Mouse (Mus musculus) lung, postnatal 36 days (tissue): ENCODE data around the gene Nabp2.
A peak's percentile ranks its signal among the peaks of the same experiment; 100 is the strongest.

ENCODE experiments used
- DNase-seq: peaks from one replicate; pipeline ENCODE4 v3.0.0; 2022; ENCODE audit warnings: mixed read lengths

The Nabp2 gene

GRCm38 (mm10) chr10:128429052-128429451 lies 17.8 kb upstream of the Nabp2 start:
- DNase-seq: no peak

DNA sequence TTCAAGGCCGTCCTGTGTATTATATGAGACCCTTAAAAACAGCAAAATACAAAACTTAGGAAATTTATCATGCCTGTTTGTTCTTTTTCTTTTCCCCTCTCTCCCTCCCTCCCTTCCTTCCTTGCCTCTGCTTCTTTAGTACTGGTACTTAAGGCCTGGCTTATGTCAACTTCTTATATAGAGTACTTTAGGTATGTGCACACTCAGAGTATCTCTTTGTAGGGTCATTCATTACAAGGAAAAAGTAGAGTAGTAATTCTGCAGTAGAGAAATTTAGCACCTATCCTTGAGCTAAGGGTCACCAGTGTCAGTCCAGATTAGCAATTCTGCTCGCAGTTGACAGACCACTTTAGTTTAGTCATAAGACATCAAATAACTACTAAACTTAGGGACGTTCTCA lies 14.0 kb upstream of the Nabp2 start:
- no peak for DNase-seq

GRCm38 (mm10) chr10:128424604-128425003 lies 13.3 kb upstream of the Nabp2 start:
- DNase-seq: peak; percentile 14

DNA sequence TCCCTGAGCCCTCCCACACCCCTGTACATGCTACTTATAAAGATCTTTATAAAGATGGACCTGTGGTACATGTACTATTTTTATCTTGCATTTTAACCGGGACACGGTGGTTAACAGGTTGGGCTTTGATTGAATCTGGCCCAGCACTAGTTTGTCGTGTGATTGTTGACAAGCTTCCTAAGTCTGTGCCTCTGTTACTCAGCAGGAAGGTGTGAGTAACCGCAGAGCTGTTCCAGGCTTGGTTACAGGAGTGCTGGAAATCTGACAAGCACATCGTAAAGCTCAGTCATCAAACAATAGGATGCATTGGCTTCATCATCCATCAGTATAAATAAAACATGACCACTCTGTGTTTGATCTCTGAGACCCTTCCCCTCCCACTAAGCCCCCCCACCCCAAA lies 11.1 kb upstream of the Nabp2 start:
- no peak for DNase-seq

DNA sequence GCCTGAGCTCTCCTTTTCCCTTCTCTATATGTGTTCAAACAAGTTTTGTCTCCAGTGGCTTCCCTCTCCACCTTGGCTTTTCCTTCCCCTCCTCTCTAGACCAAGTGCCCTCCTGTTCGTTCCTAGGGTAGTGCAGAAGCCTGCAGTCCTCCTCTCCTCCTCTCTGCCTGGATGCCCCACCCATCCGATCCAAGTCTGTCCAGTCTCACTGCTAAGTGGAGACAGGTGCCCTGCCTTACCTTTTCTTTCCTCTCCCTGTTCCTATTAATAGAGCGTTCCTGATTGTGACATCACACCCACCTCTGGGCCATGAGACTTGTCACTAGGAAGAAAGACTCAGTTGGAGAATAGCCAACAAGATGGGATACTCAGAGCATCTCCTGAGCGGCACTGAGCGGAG lies 3.6 kb upstream of the Nabp2 start:
- no peak for DNase-seq

DNA sequence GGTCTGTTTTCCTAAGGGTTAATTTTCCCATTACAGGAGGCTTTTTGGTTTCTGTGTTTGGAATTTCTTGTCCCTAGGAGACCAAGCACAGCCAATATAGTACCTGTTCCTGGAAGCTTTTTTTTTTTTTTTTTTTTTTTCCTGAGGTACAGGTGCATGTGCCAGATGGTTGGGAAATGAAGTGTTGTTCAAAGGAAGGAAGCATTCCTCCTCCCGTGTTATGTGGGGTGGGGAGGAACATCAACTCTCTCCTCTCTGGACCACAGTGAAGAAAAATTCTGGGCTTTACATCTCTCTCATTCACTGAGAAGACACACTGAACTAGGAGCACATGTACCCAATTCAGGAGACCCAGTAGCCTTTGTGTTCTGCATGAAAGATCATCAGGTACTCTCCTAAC lies 1.8 kb upstream of the Nabp2 start:
- no peak for DNase-seq

DNA sequence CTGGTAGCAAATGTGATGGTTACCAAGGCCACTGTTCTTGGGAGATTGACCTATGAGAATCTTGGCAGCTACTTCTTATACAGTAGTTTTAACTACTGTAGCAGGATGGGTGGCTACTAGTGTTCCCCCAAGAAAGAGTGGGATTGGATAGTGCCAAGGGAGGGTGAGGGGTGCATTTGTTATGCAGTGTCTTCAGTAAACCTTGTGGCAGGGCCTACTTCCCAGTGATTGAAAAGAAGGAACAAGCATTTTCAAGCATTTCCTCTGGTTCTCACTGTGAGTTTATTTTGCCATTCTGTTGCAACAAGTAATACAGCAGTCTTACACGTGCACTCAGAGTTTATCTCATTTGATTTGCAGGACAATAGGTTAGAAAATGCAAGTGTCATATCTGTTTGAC lies 1.3 kb upstream of the Nabp2 start:
- DNase-seq: no peak

- DNase-seq: peak; percentile 35
Observed at GRCm38 (mm10) chr10:128412055-128412381, 726 bp upstream of the Nabp2 start.

GRCm38 (mm10) chr10:128410560-128410845 lies 789 bp downstream of the Nabp2 start:
- DNase-seq: peak; percentile 20

DNA sequence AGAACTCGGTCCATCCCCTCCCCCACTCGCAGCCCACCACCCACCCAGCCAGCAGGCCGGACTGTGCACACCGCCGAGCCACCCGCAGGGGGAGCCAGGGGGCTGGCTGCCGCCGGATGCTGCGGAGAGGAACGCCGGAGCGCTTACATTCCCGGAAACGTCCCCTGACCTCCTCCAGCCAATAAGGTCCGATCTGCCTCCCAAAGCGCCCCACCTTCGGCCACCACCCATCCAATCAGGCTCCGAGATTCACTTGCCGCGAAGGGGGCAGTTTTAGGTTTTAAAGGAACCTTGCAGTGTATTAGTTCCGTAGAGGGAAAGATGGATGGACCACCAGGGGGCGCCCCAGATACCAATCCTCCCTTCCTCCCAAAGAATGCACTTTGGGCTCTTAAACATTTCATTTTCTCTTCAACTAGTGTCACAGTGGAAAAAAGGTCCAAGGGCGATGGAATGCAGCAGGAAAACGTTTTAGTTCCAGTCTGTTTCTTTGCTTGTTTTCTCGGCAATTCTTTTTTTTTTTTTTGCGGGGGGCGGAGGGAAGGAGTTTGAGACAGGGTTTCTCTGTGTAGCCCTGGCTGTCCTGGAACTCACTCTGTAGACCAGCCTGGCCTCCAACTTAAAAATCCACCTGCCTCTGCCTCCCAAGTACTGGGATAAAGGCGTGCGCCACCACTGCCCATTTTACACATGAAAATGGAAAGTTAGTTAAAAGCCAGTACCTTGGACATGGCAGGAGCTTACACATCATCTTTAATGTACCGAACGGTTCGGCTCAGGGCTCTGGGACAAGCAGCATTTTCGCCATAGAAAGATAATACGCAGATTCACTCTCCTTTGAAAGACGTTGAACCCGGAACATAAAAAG lies 1.4 kb downstream of the Nabp2 start:
- DNase-seq: peak; percentile 99

- DNase-seq: peak; percentile 11
Observed at GRCm38 (mm10) chr10:128408591-128409535, 2.4 kb downstream of the Nabp2 start.

DNA sequence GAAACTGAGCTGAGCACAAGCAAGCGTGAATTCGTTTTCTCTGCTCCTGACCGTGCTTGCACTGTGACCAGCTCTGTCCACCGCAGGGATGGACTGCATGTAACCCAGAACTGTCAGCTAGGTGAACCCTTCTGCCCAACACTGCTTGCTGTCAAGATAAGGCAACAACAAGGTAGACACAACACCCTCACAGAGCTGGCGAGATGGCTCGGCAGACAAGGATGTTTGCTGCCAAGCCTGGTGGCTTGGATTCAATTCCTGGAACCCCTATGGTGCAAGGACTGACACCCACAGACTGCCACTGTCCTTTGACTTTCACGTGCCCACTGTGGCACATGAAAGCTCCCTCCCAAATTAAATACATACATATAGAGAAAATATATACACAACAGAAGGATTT lies 7.4 kb downstream of the Nabp2 start:
- no peak for DNase-seq

GRCm38 (mm10) chr10:128401638-128402037 lies 9.7 kb downstream of the Nabp2 start:
- no peak for DNase-seq

DNA sequence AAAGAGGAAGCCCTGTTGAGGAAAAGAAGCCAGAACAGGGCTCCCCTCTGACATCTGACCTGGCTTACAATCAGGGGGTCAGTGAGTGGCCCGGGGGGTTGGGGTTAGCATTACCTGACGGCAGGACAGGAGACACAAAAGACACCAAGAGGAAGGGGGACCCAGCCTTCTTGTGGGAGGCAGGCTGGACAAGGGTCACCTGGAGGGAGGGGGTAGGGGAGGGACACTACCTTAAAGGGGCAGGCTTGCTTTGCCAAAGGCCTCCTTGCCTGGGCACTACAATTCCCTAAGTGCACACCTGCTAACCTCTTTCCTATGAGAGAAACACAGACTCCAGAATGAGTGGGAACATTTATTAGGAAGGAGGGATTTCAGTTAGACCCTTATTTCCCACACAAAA lies 10.2 kb downstream of the Nabp2 start, which contains the start of gene Slc39a5:
Gene Slc39a5, minus strand, starts transcription at position 174 of the 400 bp plus-strand sequence.
- no peak for DNase-seq

DNA sequence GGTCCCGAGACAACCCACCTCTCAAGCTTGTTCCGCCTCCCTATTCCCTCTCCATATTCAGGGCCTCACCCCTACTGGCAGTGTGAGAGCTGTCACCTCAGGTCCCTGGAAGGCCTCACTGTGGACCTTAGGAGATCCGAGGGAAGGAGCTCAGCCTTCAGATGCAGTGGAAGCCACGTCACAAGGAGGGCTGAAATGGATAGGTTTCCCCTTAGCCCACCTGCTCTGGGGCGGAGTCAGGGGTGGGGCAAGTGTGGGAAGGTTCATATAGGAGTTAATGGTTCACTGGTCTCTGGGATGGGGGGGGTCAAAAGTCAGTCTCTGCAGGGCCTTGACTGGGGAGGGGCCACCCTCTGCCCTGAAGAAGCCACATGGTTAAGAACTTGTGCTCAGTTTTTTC lies 11.0 kb downstream of the Nabp2 start:
- no peak for DNase-seq

- DNase-seq: peak; percentile 10
Observed at GRCm38 (mm10) chr10:128397466-128397865, 13.8 kb downstream of the Nabp2 start.

- no peak for DNase-seq
Observed at GRCm38 (mm10) chr10:128396716-128397264, 14.5 kb downstream of the Nabp2 start.

DNA sequence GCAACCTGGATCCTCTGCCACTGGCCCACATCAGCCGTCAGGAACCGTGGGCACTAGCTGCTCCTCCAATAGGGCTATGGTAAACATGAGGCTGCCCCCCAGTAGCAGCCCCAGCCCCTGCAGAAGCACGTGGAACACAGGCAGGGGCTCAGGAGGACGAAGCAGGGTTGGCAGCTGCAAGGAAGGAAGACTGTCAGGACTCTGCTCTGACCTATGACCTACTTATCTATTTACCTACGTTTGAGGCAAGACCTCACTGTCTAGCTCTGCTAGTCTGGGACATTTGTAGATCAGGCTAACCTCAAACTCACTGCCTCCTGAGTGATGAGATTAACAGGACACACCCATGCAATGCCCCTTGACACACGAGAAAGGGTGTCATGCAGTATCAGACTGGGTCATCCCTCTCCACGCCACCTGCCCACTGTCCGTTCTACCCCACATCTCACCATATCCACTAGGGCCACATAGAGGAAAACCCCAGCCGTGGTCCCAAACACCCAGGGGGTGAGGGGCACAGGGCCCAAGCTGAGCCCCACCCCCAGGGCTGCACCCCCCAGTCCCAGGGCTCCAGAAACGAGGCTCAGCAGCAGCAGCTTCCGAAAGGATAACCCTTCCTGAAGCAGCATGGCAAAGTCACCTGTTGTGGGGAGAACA lies 15.1 kb downstream of the Nabp2 start:
- no peak for DNase-seq

GRCm38 (mm10) chr10:128391850-128392249 lies 19.4 kb downstream of the Nabp2 start:
- DNase-seq: no peak

DNA sequence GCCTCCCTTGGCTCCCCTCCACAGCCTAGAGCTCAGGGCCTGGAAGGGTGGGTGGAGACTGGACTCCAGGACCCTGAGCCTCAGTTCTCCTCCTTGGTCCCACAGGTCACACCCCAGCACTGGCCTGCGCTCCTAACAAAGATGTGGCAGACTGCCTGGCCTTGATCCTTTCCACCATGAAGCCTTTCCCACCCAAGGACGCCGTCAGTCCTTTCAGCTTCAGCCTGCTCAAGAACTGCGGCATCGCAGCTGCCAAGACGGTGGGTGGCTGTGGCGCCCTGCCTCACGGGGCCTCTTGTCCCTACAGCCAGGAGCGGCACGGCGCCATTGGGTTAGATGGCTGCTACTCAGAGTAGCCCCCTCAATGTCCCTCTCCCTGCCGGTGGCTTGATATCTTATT lies 20.9 kb downstream of the Nabp2 start:
- DNase-seq: no peak

DNA sequence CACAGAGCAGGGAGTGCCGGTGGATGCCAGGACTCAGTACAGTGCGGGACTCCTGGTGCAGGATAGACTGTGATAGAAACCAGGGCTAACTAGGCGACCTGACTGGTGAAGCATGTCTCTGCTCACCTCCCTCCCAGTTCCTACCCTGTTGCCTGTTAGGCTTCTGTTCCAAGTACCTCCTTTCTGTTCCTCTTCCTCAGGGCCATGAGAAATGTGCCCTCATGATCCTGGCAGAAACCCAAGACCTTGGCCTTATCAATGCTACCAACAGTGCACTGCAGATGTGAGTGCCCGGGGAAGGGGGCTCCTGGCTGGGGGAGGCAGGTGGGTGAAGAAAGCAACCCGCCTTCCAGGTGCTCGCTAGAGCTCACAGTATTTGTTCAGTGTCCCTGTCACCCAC lies 21.7 kb downstream of the Nabp2 start:
- DNase-seq: no peak

GRCm38 (mm10) chr10:128388941-128389340 lies 22.4 kb downstream of the Nabp2 start:
- no peak for DNase-seq

DNA sequence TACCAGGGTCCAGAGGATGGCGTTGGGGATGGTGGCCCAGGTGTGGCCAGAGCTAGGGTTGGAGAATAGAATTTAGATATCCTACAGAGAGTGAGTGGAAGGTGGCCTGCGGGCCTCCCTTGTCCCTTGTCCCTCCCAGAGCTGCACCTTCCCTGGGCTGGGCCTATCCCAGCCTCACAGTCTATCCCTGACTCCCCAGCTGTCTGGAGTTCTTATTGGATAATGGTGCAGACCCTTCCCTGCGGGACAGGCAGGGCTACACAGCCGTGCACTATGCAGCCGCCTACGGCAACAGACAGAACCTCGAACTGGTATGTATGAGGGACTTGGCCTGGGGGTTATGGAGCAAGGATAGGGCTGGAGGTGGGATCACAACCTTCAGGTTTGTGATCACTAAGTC lies 25.4 kb downstream of the Nabp2 start:
- DNase-seq: no peak
